Mouse (Mus musculus): ENCODE measurements around the gene Trpt1. TPM values are rescaled to one million over a fixed set of nuclear protein-coding genes. Genes with fewer than 3 reads are reported as not detected.

Trpt1 gene
- polyA plus RNA-seq, 1 experiment from 2014 or later: 15.2 TPM

DNA sequence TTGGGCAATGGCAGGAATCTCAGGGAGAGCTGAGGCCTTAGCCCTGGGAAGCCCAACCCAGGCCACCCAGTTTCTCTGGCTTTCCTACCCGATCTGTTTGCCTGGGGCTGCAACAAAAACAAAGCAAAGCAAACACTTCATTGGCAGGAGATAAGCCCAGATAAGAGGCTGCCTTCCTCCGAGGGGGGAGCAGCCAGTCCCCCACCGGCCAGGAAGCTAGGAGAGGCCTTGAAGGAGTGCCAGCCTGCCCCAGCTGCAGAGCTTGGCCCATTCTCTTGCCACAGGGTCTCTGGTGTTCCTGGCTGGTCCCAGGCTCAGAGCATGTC lies 43.3 kb upstream of the Trpt1 start:
- Histone ChIP-seq H3K4me1 (ENCODE audit: control insufficient read depth, insufficient read depth, low read length) (peaks cover 12% of the 10 kb centered on the region), H3K9ac (ENCODE audit: low read length) (peak overlapping the region; percentile 80; the same call in 1 of the 2 replicates), H3K27ac (ENCODE audit: low read depth, low read length) (no peak overlapping the region), H3K4me2 (ENCODE audit: low read length) (peak overlapping the region; percentile 94), H3K36me3 (ENCODE audit: control insufficient read depth, insufficient read depth, low read length) (peaks cover 12% of the 10 kb centered on the region; the same call in 1 of the 2 replicates), H3K27me3 (replicated peaks; ENCODE audit: control insufficient read depth, insufficient read depth, low read length) (no peaks in the 10 kb centered on the region), H3K4me3 (ENCODE audit: low read depth, low read length) (no peak overlapping the region; the same call in 1 of the 2 replicates), H3K9me3 (replicated peaks; ENCODE audit: control insufficient read depth, low read length) (no peaks in the 10 kb centered on the region)
- ATAC-seq (no peak), DNase-seq (ENCODE audit: low spot score) (no peak)
- 21% methylated on average over 3 of the region's 3 CpGs for WGBS

DNA sequence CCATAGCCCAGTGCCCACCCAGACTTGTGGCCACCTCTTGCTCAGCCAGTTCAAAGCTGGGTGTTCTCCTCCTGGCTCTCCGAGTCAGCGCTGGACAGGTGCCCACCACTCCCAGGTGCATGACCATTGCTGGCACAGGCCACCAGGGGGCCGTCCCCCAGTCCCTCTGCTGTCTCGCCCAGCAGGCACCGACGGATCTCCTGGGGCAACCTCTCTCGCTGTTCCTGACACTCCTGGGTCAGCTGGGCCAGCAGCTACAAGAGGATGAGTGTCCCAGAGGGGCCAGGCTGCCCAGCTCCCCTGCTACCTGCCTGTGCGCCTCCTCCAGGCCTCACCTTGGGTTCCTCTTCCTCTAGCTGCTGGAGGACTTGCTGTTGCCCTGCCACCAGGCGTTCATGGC lies 41.9 kb upstream of the Trpt1 start:
- ATAC-seq: no peak
- Histone ChIP-seq H3K9ac (ENCODE audit: low read length) (no peak overlapping the region), H3K4me2 (ENCODE audit: low read length) (no peak overlapping the region), H3K27ac (ENCODE audit: low read depth, low read length) (no peak overlapping the region), H3K36me3 (ENCODE audit: control insufficient read depth, insufficient read depth, low read length) (peaks cover 12% of the 10 kb centered on the region; the same call in 1 of the 2 replicates), H3K27me3 (replicated peaks; ENCODE audit: control insufficient read depth, insufficient read depth, low read length) (no peaks in the 10 kb centered on the region), H3K9me3 (replicated peaks; ENCODE audit: control insufficient read depth, low read length) (no peaks in the 10 kb centered on the region), H3K4me1 (ENCODE audit: control insufficient read depth, insufficient read depth, low read length) (peaks cover 12% of the 10 kb centered on the region), H3K4me3 (ENCODE audit: low read depth, low read length) (no peak overlapping the region)
- WGBS: 58% methylated on average over 9 of the region's 9 CpGs
- DNase-seq (ENCODE audit: low spot score): no peak

DNA sequence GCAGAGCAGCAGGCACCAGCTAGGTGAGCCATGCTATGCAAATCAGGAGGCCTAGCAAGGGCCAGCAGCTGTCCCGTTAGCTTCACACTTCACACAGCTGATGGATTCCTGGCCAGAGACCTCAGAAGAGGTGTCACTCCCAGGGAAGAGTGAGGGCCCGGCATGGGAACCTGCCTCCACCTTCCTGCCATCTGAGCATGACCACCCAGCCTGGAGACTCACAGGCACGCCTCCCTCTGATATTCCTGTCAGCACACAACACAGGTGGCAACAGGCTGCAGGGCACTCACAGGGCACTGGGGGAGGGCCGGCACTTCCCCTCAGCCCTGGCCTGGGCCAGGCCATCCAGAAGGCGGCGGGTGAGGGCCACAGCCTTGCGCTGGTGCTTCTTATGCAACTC lies 40.5 kb upstream of the Trpt1 start:
- H3K27ac ChIP-seq (ENCODE audit: low read depth, low read length): no peak overlapping the region
- peaks cover 8% of the 10 kb centered on the region for H3K4me1 ChIP-seq (ENCODE audit: control insufficient read depth, insufficient read depth, low read length)
- no peak overlapping the region for H3K9ac ChIP-seq (ENCODE audit: low read length)
- DNase-seq (ENCODE audit: low spot score): no peak
- 88% methylated on average over 7 of the region's 7 CpGs for WGBS
- peaks cover 12% of the 10 kb centered on the region; the same call in 1 of the 2 replicates for H3K36me3 ChIP-seq (ENCODE audit: control insufficient read depth, insufficient read depth, low read length)
- ATAC-seq: no peak
- no peaks in the 10 kb centered on the region for H3K27me3 ChIP-seq (replicated peaks; ENCODE audit: control insufficient read depth, insufficient read depth, low read length)
- H3K4me2 ChIP-seq (ENCODE audit: low read length): no peak overlapping the region
- no peak overlapping the region for H3K4me3 ChIP-seq (ENCODE audit: low read depth, low read length)
- no peaks in the 10 kb centered on the region for H3K9me3 ChIP-seq (replicated peaks; ENCODE audit: control insufficient read depth, low read length)

DNA sequence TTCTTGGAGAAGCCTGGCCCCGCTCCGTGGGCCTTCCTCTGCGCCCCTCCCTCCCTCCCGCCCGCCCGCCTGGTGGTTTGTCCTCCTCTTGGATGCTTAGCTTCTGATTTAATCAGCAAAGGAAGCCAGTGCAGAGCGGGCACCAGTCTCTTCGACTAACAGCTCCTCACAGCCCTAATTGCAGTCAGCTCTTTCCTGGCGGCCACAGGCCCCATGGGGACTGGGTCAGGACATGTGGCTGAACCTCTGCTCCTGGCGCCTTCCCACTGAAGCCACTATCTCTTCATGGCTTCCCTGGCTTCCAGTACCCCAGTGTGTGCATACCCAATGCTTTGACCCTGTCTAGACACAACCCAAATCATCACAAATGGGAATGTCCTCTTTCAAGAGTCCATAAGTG lies 39.5 kb upstream of the Trpt1 start:
- ATAC-seq (no peak), DNase-seq (ENCODE audit: low spot score) (no peak)
- H3K4me3 ChIP-seq (ENCODE audit: low read depth, low read length): no peak overlapping the region
- H3K27me3 ChIP-seq (replicated peaks; ENCODE audit: control insufficient read depth, insufficient read depth, low read length): no peaks in the 10 kb centered on the region
- H3K9ac ChIP-seq (ENCODE audit: low read length): no peak overlapping the region
- peaks cover 12% of the 10 kb centered on the region; the same call in 1 of the 2 replicates for H3K36me3 ChIP-seq (ENCODE audit: control insufficient read depth, insufficient read depth, low read length)
- no peak overlapping the region for H3K4me2 ChIP-seq (ENCODE audit: low read length)
- no peak overlapping the region for H3K27ac ChIP-seq (ENCODE audit: low read depth, low read length)
- H3K4me1 ChIP-seq (ENCODE audit: control insufficient read depth, insufficient read depth, low read length): peaks cover 8% of the 10 kb centered on the region
- H3K9me3 ChIP-seq (replicated peaks; ENCODE audit: control insufficient read depth, low read length): no peaks in the 10 kb centered on the region
- WGBS: 87% methylated on average over 10 of the region's 10 CpGs

DNA sequence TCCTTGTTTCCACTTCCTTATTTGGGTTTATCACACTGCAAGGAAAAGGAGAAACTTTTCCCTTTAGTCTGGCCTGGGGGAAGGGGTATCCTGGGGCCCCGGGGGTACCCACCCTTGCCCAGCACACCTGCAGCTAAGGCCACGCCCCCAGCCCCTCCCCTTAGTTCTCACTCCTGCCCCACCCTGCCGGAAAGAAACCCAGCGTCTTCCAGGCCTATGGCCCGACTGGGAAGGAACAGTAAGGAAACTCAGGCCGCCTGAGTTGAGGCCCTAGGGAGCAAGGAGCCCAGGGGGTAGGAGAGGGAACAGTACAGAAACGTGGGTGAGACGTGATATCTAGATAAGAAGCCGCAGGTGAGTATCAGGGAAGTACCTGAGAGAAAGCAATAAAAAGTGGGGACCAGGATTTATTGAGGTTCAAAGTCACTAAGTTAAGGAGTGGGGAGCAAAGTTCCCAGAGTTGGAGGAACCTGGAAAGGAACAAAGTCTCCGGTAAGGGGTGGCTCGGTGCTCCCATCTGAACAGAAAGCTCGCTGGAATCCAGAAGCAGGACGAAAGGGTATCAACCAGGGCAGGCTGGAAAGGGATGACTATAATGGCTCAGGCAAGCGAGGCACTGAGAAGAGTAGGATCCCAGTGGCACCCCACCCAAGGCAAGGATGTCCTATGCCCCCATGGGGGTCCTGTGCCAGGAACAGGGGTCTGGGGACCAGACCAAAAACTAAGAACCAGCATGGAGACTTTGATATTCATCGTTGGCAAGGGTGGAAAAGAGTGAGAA lies 27.2 kb upstream of the Trpt1 start:
- no peak overlapping the region for H3K9ac ChIP-seq (ENCODE audit: low read length)
- peak overlapping the region; percentile 33 for H3K4me3 ChIP-seq (ENCODE audit: low read depth, low read length)
- WGBS: 13% methylated on average over 15 of the region's 15 CpGs
- H3K4me1 ChIP-seq (ENCODE audit: control insufficient read depth, insufficient read depth, low read length): peaks cover 10% of the 10 kb centered on the region
- H3K27me3 ChIP-seq (replicated peaks; ENCODE audit: control insufficient read depth, insufficient read depth, low read length): no peaks in the 10 kb centered on the region
- no peak for DNase-seq (ENCODE audit: low spot score)
- no peaks in the 10 kb centered on the region for H3K36me3 ChIP-seq (ENCODE audit: control insufficient read depth, insufficient read depth, low read length)
- no peaks in the 10 kb centered on the region for H3K9me3 ChIP-seq (replicated peaks; ENCODE audit: control insufficient read depth, low read length)
- peak overlapping the region; percentile 46 for H3K4me2 ChIP-seq (ENCODE audit: low read length)
- H3K27ac ChIP-seq (ENCODE audit: low read depth, low read length): no peak overlapping the region
- ATAC-seq: no peak

DNA sequence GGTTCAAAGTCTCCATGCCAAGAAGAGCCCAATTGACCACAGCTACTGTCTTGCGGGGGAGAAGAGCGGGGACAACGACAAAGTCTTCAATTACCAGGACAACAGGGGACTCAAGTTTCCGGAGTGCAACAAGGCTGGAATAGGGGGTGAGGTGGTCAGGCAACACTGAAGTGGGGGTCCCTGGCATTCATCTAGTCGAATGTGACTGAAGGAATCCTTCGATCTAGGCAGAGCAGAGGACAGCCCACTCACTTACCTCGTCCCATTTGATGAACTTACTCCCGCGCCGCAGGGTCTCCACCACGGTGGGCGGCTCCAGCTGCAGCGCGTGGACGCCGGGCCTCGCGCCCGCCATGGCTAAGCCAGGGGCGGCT lies 26.7 kb upstream of the Trpt1 start:
- no peak for DNase-seq (ENCODE audit: low spot score)
- Histone ChIP-seq H3K36me3 (ENCODE audit: control insufficient read depth, insufficient read depth, low read length) (no peaks in the 10 kb centered on the region), H3K9ac (ENCODE audit: low read length) (peak overlapping the region; percentile 51; the same call in 1 of the 2 replicates), H3K27ac (ENCODE audit: low read depth, low read length) (no peak overlapping the region), H3K4me1 (ENCODE audit: control insufficient read depth, insufficient read depth, low read length) (peaks cover 10% of the 10 kb centered on the region), H3K27me3 (replicated peaks; ENCODE audit: control insufficient read depth, insufficient read depth, low read length) (no peaks in the 10 kb centered on the region), H3K9me3 (replicated peaks; ENCODE audit: control insufficient read depth, low read length) (no peaks in the 10 kb centered on the region), H3K4me3 (ENCODE audit: low read depth, low read length) (peak overlapping the region; percentile 33), H3K4me2 (ENCODE audit: low read length) (peak overlapping the region; percentile 46)
- WGBS: 4% methylated on average over 20 of the region's 20 CpGs
- ATAC-seq: no peak

DNA sequence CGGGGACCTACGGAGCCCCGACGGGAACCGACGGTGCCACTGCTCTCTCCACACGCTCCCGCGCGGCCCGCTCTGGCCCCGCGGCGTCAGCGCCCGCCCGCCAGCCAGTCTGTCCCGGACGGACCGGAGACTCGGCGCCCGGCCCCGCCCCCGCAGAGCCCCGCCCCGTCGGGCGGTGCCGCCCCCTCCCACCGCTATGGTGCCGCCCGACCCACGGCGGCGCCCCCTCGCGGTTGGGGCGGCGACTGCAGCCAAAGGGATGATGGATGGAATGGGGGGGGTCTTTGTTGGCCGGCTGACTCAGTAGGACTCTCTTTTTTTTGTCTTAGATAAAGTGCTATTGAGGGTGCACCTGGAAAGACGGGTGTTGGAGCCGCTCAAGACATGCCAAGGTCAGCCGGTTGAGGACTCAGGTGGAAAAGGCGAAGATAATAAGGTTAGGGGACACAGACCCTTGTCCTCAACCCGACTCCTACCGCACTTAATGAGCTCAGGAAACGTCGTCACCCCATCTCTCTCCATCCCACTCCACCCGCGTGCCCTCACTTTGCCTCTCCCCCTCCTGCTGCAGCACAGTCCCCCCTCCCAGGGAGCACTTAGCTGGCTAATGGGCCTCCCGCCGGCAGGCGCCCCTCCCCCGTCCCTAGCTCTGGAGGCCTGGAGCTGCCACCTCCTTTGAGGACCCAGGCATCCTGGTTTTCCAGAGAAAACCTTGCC lies 26.1 kb upstream of the Trpt1 start:
- peak; percentile 49 for DNase-seq (ENCODE audit: low spot score)
- Histone ChIP-seq H3K4me1 (ENCODE audit: control insufficient read depth, insufficient read depth, low read length) (peaks cover 10% of the 10 kb centered on the region), H3K9me3 (replicated peaks; ENCODE audit: control insufficient read depth, low read length) (no peaks in the 10 kb centered on the region), H3K4me3 (ENCODE audit: low read depth, low read length) (peak overlapping the region; percentile 33), H3K27me3 (replicated peaks; ENCODE audit: control insufficient read depth, insufficient read depth, low read length) (no peaks in the 10 kb centered on the region), H3K4me2 (ENCODE audit: low read length) (peak overlapping the region; percentile 46), H3K36me3 (ENCODE audit: control insufficient read depth, insufficient read depth, low read length) (no peaks in the 10 kb centered on the region), H3K27ac (ENCODE audit: low read depth, low read length) (no peak overlapping the region), H3K9ac (ENCODE audit: low read length) (peak overlapping the region; percentile 51; the same call in 1 of the 2 replicates)
- peak; percentile 22 for ATAC-seq
- WGBS: under 1% methylated on average over 55 of the region's 55 CpGs

DNA sequence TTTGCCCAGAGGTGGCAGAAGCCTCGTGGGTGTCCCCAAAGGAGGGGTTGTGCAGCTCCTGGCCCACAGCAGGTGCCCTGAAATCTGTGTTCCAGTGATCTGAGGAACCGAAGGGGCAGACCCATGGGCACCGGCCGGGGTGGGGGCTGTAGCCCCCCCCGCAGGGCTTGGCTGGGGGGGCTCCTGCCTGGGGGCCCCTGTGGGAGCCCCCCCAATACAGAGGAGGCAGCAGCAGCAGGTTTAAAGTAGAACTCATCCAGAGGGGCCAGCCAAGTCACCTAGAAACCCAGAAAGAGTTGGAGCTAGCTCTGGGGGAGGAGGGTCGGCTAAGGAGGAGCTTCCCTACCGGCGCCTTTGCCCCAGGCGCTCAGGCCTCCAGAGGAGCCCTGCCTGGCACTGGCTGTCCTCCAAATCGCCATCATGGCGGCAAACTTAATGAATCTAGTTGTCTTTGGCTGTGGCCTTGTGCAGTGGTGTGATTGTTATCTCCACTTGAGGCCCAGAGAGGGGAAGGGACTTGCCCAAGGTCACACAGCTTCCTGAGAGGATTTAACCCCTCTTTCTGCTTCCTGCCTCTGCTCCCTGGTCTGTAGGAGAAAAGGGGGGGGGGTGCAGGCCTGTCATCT lies 25.4 kb upstream of the Trpt1 start:
- no peak for DNase-seq (ENCODE audit: low spot score)
- H3K27ac ChIP-seq (ENCODE audit: low read depth, low read length): no peak overlapping the region
- H3K4me1 ChIP-seq (ENCODE audit: control insufficient read depth, insufficient read depth, low read length): peaks cover 10% of the 10 kb centered on the region
- H3K9ac ChIP-seq (ENCODE audit: low read length): 0 out of 2 replicates have a peak overlapping the region, but pooled peaks have one; percentile 51
- no peak for ATAC-seq
- no peaks in the 10 kb centered on the region for H3K9me3 ChIP-seq (replicated peaks; ENCODE audit: control insufficient read depth, low read length)
- 14% methylated on average over 11 of the region's 11 CpGs for WGBS
- H3K4me3 ChIP-seq (ENCODE audit: low read depth, low read length): peak overlapping the region; percentile 8; the same call in 1 of the 2 replicates
- peak overlapping the region; percentile 46 for H3K4me2 ChIP-seq (ENCODE audit: low read length)
- H3K27me3 ChIP-seq (replicated peaks; ENCODE audit: control insufficient read depth, insufficient read depth, low read length): no peaks in the 10 kb centered on the region
- H3K36me3 ChIP-seq (ENCODE audit: control insufficient read depth, insufficient read depth, low read length): no peaks in the 10 kb centered on the region

Data from forebrain, embryonic 14.5 days (tissue).